Mouse (Mus musculus): Measurements from ENCODE around the gene Clic4. TPM values are rescaled to one million over a fixed set of nuclear protein-coding genes. Genes with fewer than 3 reads are reported as not detected.

The Clic4 gene
- 149 and 176 TPM in 2 replicates for polyA plus RNA-seq (2014; fragmentation: Nextera tagmentation; extraction: Ambion mirVana)

- DNase-seq (ENCODE audit: low spot score), result peak; percentile 100
- no peaks in the 10 kb centered on the region for H3K36me3 ChIP-seq (ENCODE audit: control insufficient read depth, insufficient read depth, low read length)
- H3K9me3 ChIP-seq (ENCODE audit: control insufficient read depth, low read length), result no peaks in the 10 kb centered on the region
- H3K9ac ChIP-seq (ENCODE audit: low read depth, low read length), result peak within 1 kb of the TSS; percentile 96
- H3K27me3 ChIP-seq (replicated peaks; ENCODE audit: control insufficient read depth, insufficient read depth, low read length), result no peaks in the 10 kb centered on the region
- peak within 1 kb of the TSS; percentile 93 for H3K27ac ChIP-seq (ENCODE audit: low read depth, low read length)
- ATAC-seq (replicated peaks; ENCODE audit: low FRiP score), result peak; percentile 98
- H3K4me1 ChIP-seq (replicated peaks; ENCODE audit: control insufficient read depth, insufficient read depth, low read length), result peaks cover 41% of the 10 kb centered on the region
- peak within 1 kb of the TSS; percentile 88 for H3K4me2 ChIP-seq
- H3K4me3 ChIP-seq (ENCODE audit: low read depth, low read length), result peak within 1 kb of the TSS; percentile 68
- under 1% methylated on average over 64 of the region's 64 CpGs for WGBS
Measured at GRCm38 (mm10) chr4:135272640-135273306, at the start of gene Clic4. Gene Clic4 (minus strand): TSS chr4:135272814.

DNA sequence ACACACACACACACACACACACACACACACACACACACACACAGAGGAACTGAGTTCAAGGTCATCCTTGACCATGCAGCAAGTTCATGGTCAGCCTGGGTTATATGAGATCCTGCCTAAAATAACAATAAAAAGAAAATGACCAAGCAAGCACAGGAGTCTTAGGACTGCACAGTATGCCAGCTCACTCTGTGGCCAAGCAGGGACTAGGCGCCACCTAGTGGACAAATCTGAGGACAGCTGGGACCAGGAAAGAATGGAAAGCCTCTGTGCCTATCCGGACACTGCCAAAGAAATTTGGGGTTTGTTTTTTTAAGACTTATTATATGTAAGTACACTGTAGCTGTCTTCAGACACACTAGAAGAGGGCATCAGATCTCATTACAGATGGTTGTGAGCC lies 45.4 kb upstream of the Clic4 start:
- H3K9me3 ChIP-seq (ENCODE audit: control insufficient read depth, low read length), result no peaks in the 10 kb centered on the region
- no peak overlapping the region for H3K9ac ChIP-seq (ENCODE audit: low read depth, low read length)
- H3K4me3 ChIP-seq (ENCODE audit: low read depth, low read length), result no peak overlapping the region
- peaks cover 51% of the 10 kb centered on the region for H3K36me3 ChIP-seq (ENCODE audit: control insufficient read depth, insufficient read depth, low read length)
- WGBS, result 26% methylated on average over 2 of the region's 2 CpGs
- DNase-seq (ENCODE audit: low spot score) (peak; percentile 77), ATAC-seq (replicated peaks; ENCODE audit: low FRiP score) (peak; percentile 54; the same call in 1 of the 2 replicates)
- no peak overlapping the region for H3K27ac ChIP-seq (ENCODE audit: low read depth, low read length)
- H3K4me2 ChIP-seq, result no peak overlapping the region
- H3K4me1 ChIP-seq (replicated peaks; ENCODE audit: control insufficient read depth, insufficient read depth, low read length), result peaks cover 20% of the 10 kb centered on the region
- no peaks in the 10 kb centered on the region for H3K27me3 ChIP-seq (replicated peaks; ENCODE audit: control insufficient read depth, insufficient read depth, low read length)

DNA sequence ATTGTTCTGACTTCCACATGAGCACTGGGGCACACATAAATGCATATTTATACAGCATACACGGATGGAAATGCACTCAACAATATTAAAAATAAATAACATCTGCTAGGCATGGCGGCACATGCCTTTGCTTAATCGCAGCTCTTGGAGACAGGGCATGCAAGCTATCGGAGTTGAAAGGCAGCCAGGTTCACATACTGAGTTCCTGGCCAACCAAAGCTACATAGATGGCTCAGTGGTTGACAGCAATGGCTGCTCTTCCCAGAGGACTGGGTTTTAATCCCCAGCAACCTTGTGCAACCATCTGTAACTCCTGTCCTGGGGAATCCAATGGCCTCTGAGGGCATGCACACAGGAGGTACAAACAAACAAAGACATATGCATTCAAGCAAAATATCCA lies 44.9 kb upstream of the Clic4 start:
- ATAC-seq (replicated peaks; ENCODE audit: low FRiP score) (no peak), DNase-seq (ENCODE audit: low spot score) (no peak)
- H3K9me3 ChIP-seq (ENCODE audit: control insufficient read depth, low read length), result no peaks in the 10 kb centered on the region
- H3K36me3 ChIP-seq (ENCODE audit: control insufficient read depth, insufficient read depth, low read length), result peaks cover 47% of the 10 kb centered on the region
- H3K27ac ChIP-seq (ENCODE audit: low read depth, low read length), result no peak overlapping the region
- WGBS, result 91% methylated on average over 4 of the region's 4 CpGs
- H3K4me3 ChIP-seq (ENCODE audit: low read depth, low read length), result no peak overlapping the region
- peaks cover 24% of the 10 kb centered on the region for H3K4me1 ChIP-seq (replicated peaks; ENCODE audit: control insufficient read depth, insufficient read depth, low read length)
- H3K4me2 ChIP-seq, result no peak overlapping the region
- no peaks in the 10 kb centered on the region for H3K27me3 ChIP-seq (replicated peaks; ENCODE audit: control insufficient read depth, insufficient read depth, low read length)
- H3K9ac ChIP-seq (ENCODE audit: low read depth, low read length), result no peak overlapping the region

GRCm38 (mm10) chr4:135315287-135315686 lies 42.7 kb upstream of the Clic4 start:
- WGBS, result 85% methylated on average over 9 of the region's 9 CpGs
- DNase-seq (ENCODE audit: low spot score) (no peak), ATAC-seq (replicated peaks; ENCODE audit: low FRiP score) (no peak)
- peak overlapping the region; percentile 93; the same call in 1 of the 2 replicates for H3K27ac ChIP-seq (ENCODE audit: low read depth, low read length)
- H3K4me2 ChIP-seq, result no peak overlapping the region
- H3K27me3 ChIP-seq (replicated peaks; ENCODE audit: control insufficient read depth, insufficient read depth, low read length), result no peaks in the 10 kb centered on the region
- H3K36me3 ChIP-seq (ENCODE audit: control insufficient read depth, insufficient read depth, low read length), result peaks cover 32% of the 10 kb centered on the region
- no peaks in the 10 kb centered on the region for H3K9me3 ChIP-seq (ENCODE audit: control insufficient read depth, low read length)
- H3K9ac ChIP-seq (ENCODE audit: low read depth, low read length), result no peak overlapping the region
- peaks cover 29% of the 10 kb centered on the region for H3K4me1 ChIP-seq (replicated peaks; ENCODE audit: control insufficient read depth, insufficient read depth, low read length)
- H3K4me3 ChIP-seq (ENCODE audit: low read depth, low read length), result no peak overlapping the region

DNA sequence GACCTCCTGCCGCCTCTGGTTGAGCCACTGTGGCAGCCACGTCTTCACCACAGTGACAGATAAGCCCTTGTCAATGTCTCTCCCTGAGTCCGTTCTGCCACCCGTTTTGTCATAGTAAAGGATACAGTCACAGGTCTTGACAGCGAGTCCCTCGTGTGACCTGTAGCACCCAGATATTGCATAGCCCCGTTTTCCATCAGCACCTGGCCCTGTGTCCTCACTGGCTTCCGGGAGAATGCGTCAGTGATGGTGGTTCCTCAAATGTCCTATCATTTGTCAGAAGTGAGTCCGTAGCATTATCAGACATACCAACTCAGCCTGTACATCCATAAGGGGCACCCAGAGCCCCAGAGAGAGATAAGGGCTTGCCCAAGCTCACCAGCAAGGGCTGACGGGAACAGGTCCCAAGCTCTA lies 41.8 kb upstream of the Clic4 start:
- 42% methylated on average over 11 of the region's 11 CpGs for WGBS
- peak overlapping the region; percentile 67 for H3K4me2 ChIP-seq
- peaks cover 29% of the 10 kb centered on the region for H3K4me1 ChIP-seq (replicated peaks; ENCODE audit: control insufficient read depth, insufficient read depth, low read length)
- H3K27ac ChIP-seq (ENCODE audit: low read depth, low read length), result peak overlapping the region; percentile 93
- peak; percentile 64 for DNase-seq (ENCODE audit: low spot score)
- peak overlapping the region; percentile 64 for H3K9ac ChIP-seq (ENCODE audit: low read depth, low read length)
- H3K27me3 ChIP-seq (replicated peaks; ENCODE audit: control insufficient read depth, insufficient read depth, low read length), result no peaks in the 10 kb centered on the region
- peak overlapping the region; percentile 29 for H3K4me3 ChIP-seq (ENCODE audit: low read depth, low read length)
- H3K9me3 ChIP-seq (ENCODE audit: control insufficient read depth, low read length), result no peaks in the 10 kb centered on the region
- H3K36me3 ChIP-seq (ENCODE audit: control insufficient read depth, insufficient read depth, low read length), result peaks cover 25% of the 10 kb centered on the region
- peak; percentile 70 for ATAC-seq (replicated peaks; ENCODE audit: low FRiP score)

DNA sequence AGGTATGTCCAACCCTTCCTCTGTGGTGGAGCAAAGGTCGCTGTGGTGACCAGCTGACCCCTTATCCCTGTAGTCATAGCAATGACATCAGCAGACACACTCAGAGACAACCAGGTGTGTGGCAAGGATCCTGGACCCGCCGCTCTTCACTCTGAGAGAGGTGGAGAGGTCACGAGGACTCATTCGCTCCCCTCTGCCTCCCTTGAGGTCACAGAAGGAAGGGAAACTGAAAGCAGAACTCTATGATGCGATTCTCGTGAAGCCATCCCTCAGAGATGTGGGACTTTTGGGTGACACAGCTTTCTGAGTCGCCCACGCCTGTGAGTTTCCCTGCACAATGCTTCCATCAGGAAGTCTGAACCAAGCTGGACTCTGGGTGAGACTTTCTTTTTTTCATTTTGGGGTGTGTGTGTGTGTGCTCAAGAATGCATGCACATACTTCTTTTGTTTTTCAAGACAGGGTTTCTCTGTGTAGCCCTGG lies 41.2 kb upstream of the Clic4 start:
- peaks cover 29% of the 10 kb centered on the region for H3K4me1 ChIP-seq (replicated peaks; ENCODE audit: control insufficient read depth, insufficient read depth, low read length)
- DNase-seq (ENCODE audit: low spot score) (no peak), ATAC-seq (replicated peaks; ENCODE audit: low FRiP score) (peak; percentile 12; the same call in 1 of the 2 replicates)
- 45% methylated on average over 9 of the region's 9 CpGs for WGBS
- peak overlapping the region; percentile 64 for H3K9ac ChIP-seq (ENCODE audit: low read depth, low read length)
- H3K27ac ChIP-seq (ENCODE audit: low read depth, low read length), result peak overlapping the region; percentile 93
- H3K9me3 ChIP-seq (ENCODE audit: control insufficient read depth, low read length), result no peaks in the 10 kb centered on the region
- no peaks in the 10 kb centered on the region for H3K27me3 ChIP-seq (replicated peaks; ENCODE audit: control insufficient read depth, insufficient read depth, low read length)
- peaks cover 22% of the 10 kb centered on the region for H3K36me3 ChIP-seq (ENCODE audit: control insufficient read depth, insufficient read depth, low read length)
- peak overlapping the region; percentile 67 for H3K4me2 ChIP-seq
- H3K4me3 ChIP-seq (ENCODE audit: low read depth, low read length), result peak overlapping the region; percentile 29

- ATAC-seq (replicated peaks; ENCODE audit: low FRiP score) (peak; percentile 75), DNase-seq (ENCODE audit: low spot score) (peak; percentile 59)
- peak overlapping the region; percentile 64 for H3K9ac ChIP-seq (ENCODE audit: low read depth, low read length)
- no peaks in the 10 kb centered on the region for H3K9me3 ChIP-seq (ENCODE audit: control insufficient read depth, low read length)
- H3K27ac ChIP-seq (ENCODE audit: low read depth, low read length), result peak overlapping the region; percentile 93
- peak overlapping the region; percentile 67 for H3K4me2 ChIP-seq
- H3K36me3 ChIP-seq (ENCODE audit: control insufficient read depth, insufficient read depth, low read length), result peaks cover 19% of the 10 kb centered on the region
- H3K4me3 ChIP-seq (ENCODE audit: low read depth, low read length), result peak overlapping the region; percentile 29
- H3K27me3 ChIP-seq (replicated peaks; ENCODE audit: control insufficient read depth, insufficient read depth, low read length), result no peaks in the 10 kb centered on the region
- WGBS, result 20% methylated on average over 17 of the region's 17 CpGs
- H3K4me1 ChIP-seq (replicated peaks; ENCODE audit: control insufficient read depth, insufficient read depth, low read length), result peaks cover 29% of the 10 kb centered on the region
Measured at GRCm38 (mm10) chr4:135313111-135313691, 40.6 kb upstream of the Clic4 start.

- Histone ChIP-seq H3K4me2 (peak overlapping the region; percentile 67), H3K4me1 (replicated peaks; ENCODE audit: control insufficient read depth, insufficient read depth, low read length) (peaks cover 29% of the 10 kb centered on the region), H3K36me3 (ENCODE audit: control insufficient read depth, insufficient read depth, low read length) (peaks cover 19% of the 10 kb centered on the region), H3K9ac (ENCODE audit: low read depth, low read length) (peak overlapping the region; percentile 64), H3K4me3 (ENCODE audit: low read depth, low read length) (peak overlapping the region; percentile 21), H3K27me3 (replicated peaks; ENCODE audit: control insufficient read depth, insufficient read depth, low read length) (no peaks in the 10 kb centered on the region), H3K9me3 (ENCODE audit: control insufficient read depth, low read length) (no peaks in the 10 kb centered on the region), H3K27ac (ENCODE audit: low read depth, low read length) (peak overlapping the region; percentile 93)
- no peak for DNase-seq (ENCODE audit: low spot score)
- WGBS, result 32% methylated on average over 4 of the region's 4 CpGs
- peak; percentile 46; the same call in 1 of the 2 replicates for ATAC-seq (replicated peaks; ENCODE audit: low FRiP score)
Measured at GRCm38 (mm10) chr4:135312706-135313105, 40.1 kb upstream of the Clic4 start.
